Mouse (Mus musculus): ENCODE data around the gene Pnkd.

DNA sequence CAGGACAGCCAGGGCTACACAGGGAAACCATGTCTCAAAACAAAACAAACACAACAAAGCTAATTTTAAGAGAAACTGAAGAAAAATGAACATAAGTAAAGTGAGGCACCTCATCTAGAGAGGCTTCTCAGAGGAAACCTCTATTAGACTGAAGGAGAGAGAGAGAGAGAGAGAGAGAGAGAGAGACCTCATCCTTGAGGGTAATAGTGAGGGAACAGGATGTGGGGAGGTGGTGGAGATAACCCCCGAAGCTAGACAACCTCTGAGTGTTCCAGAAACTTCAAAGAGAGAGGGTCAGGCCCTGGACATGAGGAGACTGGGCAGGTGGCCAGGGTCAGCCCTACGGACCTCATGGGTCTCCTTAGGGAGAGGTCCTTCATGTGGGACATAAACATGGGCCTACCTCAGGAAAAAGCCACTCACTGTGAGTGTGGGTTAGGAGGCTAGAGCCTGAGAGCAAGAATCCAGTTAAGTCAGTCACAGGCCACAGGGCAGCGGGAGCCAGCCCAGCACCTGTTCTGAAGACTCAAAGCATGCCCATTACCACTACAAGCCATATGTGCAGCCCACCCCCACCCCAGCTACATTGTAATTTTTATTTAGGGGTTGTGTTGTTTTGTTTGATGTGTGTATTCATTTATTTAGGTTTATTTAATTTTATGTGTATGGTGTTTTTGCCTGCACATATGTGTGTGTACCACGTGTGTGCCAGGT, 31.5 kb downstream of the Pnkd start:
- TF ChIP-seq CTCF (IDR thresholded peaks at IDR 0.05; ENCODE audit: control insufficient read depth, insufficient read depth, low read length): no peak
- TF ChIP-seq POLR2A (IDR thresholded peaks at IDR 0.05; ENCODE audit: borderline replicate concordance, control insufficient read depth, low read depth, low read length): no peak
